Mouse (Mus musculus) midbrain, postnatal 0 days (tissue): Measurements from ENCODE around the gene Vezt. TPM values are rescaled to one million over a fixed set of nuclear protein-coding genes. Genes with fewer than 3 reads are reported as not detected.

ENCODE experiments used
- ATAC-seq: fragments of 200-750 bp; cut with Nextera tagmentation; 2 replicates; pipeline ENCODE4 v1.8.0; 2017; ENCODE audit warnings: moderate number of reproducible peaks, mild to moderate bottlenecking, moderate TSS enrichment, moderate library complexity; ENCODE audit not compliant: low FRiP score
- DNase-seq: peaks from one replicate; pipeline ENCODE4 v3.0.0-alpha.2; 2015; ENCODE audit warnings: low spot score
- H3K27ac ChIP-seq: fragments of 300-500 bp; sonication (generic); 2 replicates; pipeline ENCODE4 v1.5.1; 2014; ENCODE audit warnings: low read depth, mild to moderate bottlenecking, low read length, mixed read lengths
- H3K27me3 ChIP-seq: fragments of 300-500 bp; sonication (generic); 2 replicates; pipeline ENCODE4 v1.6.1; 2014; ENCODE audit warnings: low read length, control low read depth, mixed read lengths; ENCODE audit not compliant: insufficient read depth
- H3K36me3 ChIP-seq: fragments of 300-500 bp; sonication (generic); 2 replicates; pipeline ENCODE4 v1.6.1; 2014; ENCODE audit warnings: low read length, control low read depth, mixed read lengths; ENCODE audit not compliant: insufficient read depth
- H3K4me1 ChIP-seq: fragments of 300-500 bp; sonication (generic); 2 replicates; pipeline ENCODE4 v1.6.1; 2014; ENCODE audit warnings: mild to moderate bottlenecking, control low read depth, antibody characterized with exemption, low read length, mixed read lengths; ENCODE audit not compliant: insufficient read depth
- H3K4me2 ChIP-seq: fragments of 300-500 bp; sonication (generic); 2 replicates; pipeline ENCODE4 v1.6.1; 2014; ENCODE audit warnings: low read depth, mild to moderate bottlenecking, low read length, mixed read lengths; ENCODE audit not compliant: poor library complexity, severe bottlenecking
- H3K4me3 ChIP-seq: fragments of 300-500 bp; sonication (generic); 2 replicates; pipeline ENCODE4 v1.5.1; 2014; ENCODE audit warnings: low read depth, mild to moderate bottlenecking, low read length, moderate library complexity
- H3K9ac ChIP-seq: fragments of 300-500 bp; sonication (generic); replicated peaks from 2 replicates; pipeline ENCODE4 v1.6.1; 2014; ENCODE audit warnings: mild to moderate bottlenecking, low read length, moderate library complexity, mixed read lengths; ENCODE audit not compliant: poor library complexity, severe bottlenecking
- H3K9me3 ChIP-seq: fragments of 300-500 bp; sonication (generic); 2 replicates; pipeline ENCODE4 v1.6.1; 2016; ENCODE audit warnings: low read length, control low read depth
- CTCF ChIP-seq: IDR thresholded peaks from 2 replicates; pipeline ENCODE4 v1.5.1; 2016; ENCODE audit warnings: antibody characterized with exemption, mild to moderate bottlenecking
- WGBS: fragments of 180-500 bp; shearing (Covaris S2); extraction: QIAGEN DNeasy Blood & Tissue Kit; methylation state at CpG from one replicate; pipeline ENCODE4 v1.1.7; 2014; 5-methylcytosine and 5-hydroxymethylcytosine counted together
- polyA plus RNA-seq: library from polyadenylated mRNA; unstranded; fragments of >200 nt; fragmentation: Nextera tagmentation; extraction: Ambion mirVana; gene quantifications from 2 replicates; pipeline ENCODE4 v1.2.1, GENCODE M21; 2015
- total RNA-seq: library from RNA; depleted of rRNA; stranded (reverse); fragments of >200 nt; gene quantifications from 2 replicates; pipeline ENCODE4 v1.2.3, GENCODE M21; 2014

The Vezt gene
- total and polyA plus RNA-seq, 2 experiments from 2014 or later = 38.2 to 38.6 TPM

- H3K27me3 ChIP-seq = no peaks in the 10 kb centered on the region
- H3K27ac ChIP-seq = no peak overlapping the region
- no peaks in the 10 kb centered on the region for H3K36me3 ChIP-seq
- ATAC-seq (no peak), DNase-seq (no peak)
- 95% methylated on average over 8 of the region's 8 CpGs for WGBS
- no peaks in the 10 kb centered on the region for H3K9me3 ChIP-seq
- no peak overlapping the region for H3K4me2 ChIP-seq
- H3K9ac ChIP-seq = no peak overlapping the region
- no peak for TF ChIP-seq CTCF
- no peak overlapping the region for H3K4me3 ChIP-seq
- H3K4me1 ChIP-seq = no peaks in the 10 kb centered on the region
Measured at GRCm38 (mm10) chr10:94017455-94017854, 18.2 kb downstream of the Vezt start.

GRCm38 (mm10) chr10:94014200-94014599 lies 21.4 kb downstream of the Vezt start:
- ATAC-seq = no peak
- H3K27me3 ChIP-seq = no peaks in the 10 kb centered on the region
- WGBS = 68% methylated on average over 4 of the region's 4 CpGs
- no peak overlapping the region for H3K27ac ChIP-seq
- H3K4me3 ChIP-seq = no peak overlapping the region
- TF ChIP-seq CTCF = no peak
- H3K36me3 ChIP-seq = no peaks in the 10 kb centered on the region
- no peak for DNase-seq
- H3K9me3 ChIP-seq = no peaks in the 10 kb centered on the region
- H3K4me1 ChIP-seq = no peaks in the 10 kb centered on the region
- no peak overlapping the region for H3K4me2 ChIP-seq
- H3K9ac ChIP-seq = no peak overlapping the region

- H3K4me3 ChIP-seq = no peak overlapping the region
- 49% methylated on average over 3 of the region's 3 CpGs for WGBS
- H3K36me3 ChIP-seq = no peaks in the 10 kb centered on the region
- H3K4me1 ChIP-seq = no peaks in the 10 kb centered on the region
- TF ChIP-seq CTCF = peak; percentile 78
- no peaks in the 10 kb centered on the region for H3K27me3 ChIP-seq
- no peak overlapping the region for H3K4me2 ChIP-seq
- H3K9me3 ChIP-seq = no peaks in the 10 kb centered on the region
- no peak overlapping the region for H3K27ac ChIP-seq
- H3K9ac ChIP-seq = no peak overlapping the region
- ATAC-seq (no peak), DNase-seq (peak; percentile 79)
Measured at GRCm38 (mm10) chr10:94013196-94013595, 22.4 kb downstream of the Vezt start.

- no peak overlapping the region for H3K9ac ChIP-seq
- no peak overlapping the region for H3K27ac ChIP-seq
- DNase-seq (no peak), ATAC-seq (no peak)
- no peak for TF ChIP-seq CTCF
- 75% methylated on average over 2 of the region's 2 CpGs for WGBS
- no peak overlapping the region for H3K4me3 ChIP-seq
- no peaks in the 10 kb centered on the region for H3K4me1 ChIP-seq
- H3K9me3 ChIP-seq = no peaks in the 10 kb centered on the region
- no peaks in the 10 kb centered on the region for H3K36me3 ChIP-seq
- H3K27me3 ChIP-seq = no peaks in the 10 kb centered on the region
- H3K4me2 ChIP-seq = no peak overlapping the region
Measured at GRCm38 (mm10) chr10:94011024-94011423, 24.6 kb downstream of the Vezt start.

- H3K9me3 ChIP-seq = no peaks in the 10 kb centered on the region
- WGBS = 81% methylated on average over 3 of the region's 3 CpGs
- H3K9ac ChIP-seq = no peak overlapping the region
- H3K4me3 ChIP-seq = no peak overlapping the region
- H3K4me1 ChIP-seq = no peaks in the 10 kb centered on the region
- TF ChIP-seq CTCF = no peak
- H3K27ac ChIP-seq = no peak overlapping the region
- no peaks in the 10 kb centered on the region for H3K27me3 ChIP-seq
- ATAC-seq (no peak), DNase-seq (no peak)
- H3K4me2 ChIP-seq = no peak overlapping the region
- peaks cover 8% of the 10 kb centered on the region; the same call in 1 of the 2 replicates for H3K36me3 ChIP-seq
Measured at GRCm38 (mm10) chr10:94009991-94010679, 25.5 kb downstream of the Vezt start.

GRCm38 (mm10) chr10:94008356-94008755 lies 27.3 kb downstream of the Vezt start:
- no peak for TF ChIP-seq CTCF
- 92% methylated on average over 2 of the region's 2 CpGs for WGBS
- no peak for ATAC-seq

More at GRCm38 (mm10) chr10:94008356-94008755, 27.3 kb downstream of the Vezt start:
- H3K36me3 ChIP-seq = peaks cover 16% of the 10 kb centered on the region
- H3K4me3 ChIP-seq = no peak overlapping the region
- H3K4me1 ChIP-seq = no peaks in the 10 kb centered on the region
- DNase-seq = no peak
- H3K27ac ChIP-seq = no peak overlapping the region
- no peak overlapping the region for H3K4me2 ChIP-seq
- H3K27me3 ChIP-seq = no peaks in the 10 kb centered on the region
- no peak overlapping the region for H3K9ac ChIP-seq
- H3K9me3 ChIP-seq = no peaks in the 10 kb centered on the region
